Mouse (Mus musculus) right cerebral cortex, postnatal 14 days (tissue): Measurements from ENCODE around the gene Snrpb2.

Experiments
- DNase-seq: peaks from one replicate; pipeline ENCODE4 v3.0.0; 2022

Gene Snrpb2

DNA sequence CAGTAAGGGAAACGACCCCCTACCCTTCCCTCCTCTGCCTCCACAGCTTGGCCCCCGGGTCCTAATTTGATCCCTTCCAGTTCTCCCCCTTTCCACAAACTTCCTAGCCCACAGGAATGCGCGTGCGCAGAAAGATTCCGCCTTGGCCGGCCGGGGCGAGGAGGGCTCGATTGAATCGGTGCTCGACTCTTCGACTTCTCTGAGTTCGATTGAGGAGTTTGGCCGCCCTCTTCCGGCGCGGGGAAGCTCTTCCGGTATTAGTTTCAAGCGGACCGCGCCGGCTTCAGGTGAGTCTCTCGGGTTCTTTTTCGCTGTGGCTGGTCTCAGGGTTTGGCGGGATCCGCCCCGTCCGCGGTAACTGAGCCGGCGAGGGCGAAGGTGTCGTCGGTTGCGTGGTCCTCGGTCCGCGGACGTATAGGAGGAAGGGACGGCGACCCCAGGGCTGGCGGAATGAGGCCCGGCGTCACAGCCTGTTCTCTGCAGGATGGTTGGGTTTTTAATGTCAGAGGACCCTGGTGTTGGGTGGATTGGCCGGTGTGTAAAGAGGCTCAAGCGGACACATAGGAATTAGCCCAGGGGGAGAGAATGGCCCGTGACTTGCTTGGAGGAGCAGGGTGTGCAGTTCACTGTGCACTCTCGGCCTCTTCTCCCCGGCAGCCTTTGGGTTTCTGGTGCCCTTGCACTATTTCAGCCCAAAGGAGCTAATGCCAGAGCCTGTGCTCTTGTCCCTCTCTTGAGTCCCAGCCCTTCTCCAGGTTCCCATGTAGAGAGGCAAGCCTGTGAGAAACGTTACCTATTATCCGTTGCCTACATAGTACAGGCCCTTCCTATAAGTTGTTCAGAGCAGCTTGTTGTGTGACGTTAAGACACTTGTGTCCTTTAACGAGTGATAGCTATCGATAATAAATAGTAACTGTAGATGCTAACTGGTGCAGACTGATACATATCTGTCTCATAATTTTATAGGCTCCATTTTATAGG is at the start of gene Snrpb2:
Gene Snrpb2, plus strand, starts transcription at position 228 of the 981 bp plus-strand sequence.
- DNase-seq: peak; percentile 88

GRCm38 (mm10) chr2:143013057-143013456 is 49.8 kb upstream of the Snrpb2 start:
- no peak for DNase-seq

GRCm38 (mm10) chr2:143018084-143018483 is 44.8 kb upstream of the Snrpb2 start:
- DNase-seq: no peak

GRCm38 (mm10) chr2:143018591-143019130 is 44.2 kb upstream of the Snrpb2 start:
- DNase-seq: no peak

- no peak for DNase-seq
Observed at GRCm38 (mm10) chr2:143019727-143020126, 43.1 kb upstream of the Snrpb2 start.

GRCm38 (mm10) chr2:143023331-143023730 is 39.5 kb upstream of the Snrpb2 start:
- no peak for DNase-seq

DNA sequence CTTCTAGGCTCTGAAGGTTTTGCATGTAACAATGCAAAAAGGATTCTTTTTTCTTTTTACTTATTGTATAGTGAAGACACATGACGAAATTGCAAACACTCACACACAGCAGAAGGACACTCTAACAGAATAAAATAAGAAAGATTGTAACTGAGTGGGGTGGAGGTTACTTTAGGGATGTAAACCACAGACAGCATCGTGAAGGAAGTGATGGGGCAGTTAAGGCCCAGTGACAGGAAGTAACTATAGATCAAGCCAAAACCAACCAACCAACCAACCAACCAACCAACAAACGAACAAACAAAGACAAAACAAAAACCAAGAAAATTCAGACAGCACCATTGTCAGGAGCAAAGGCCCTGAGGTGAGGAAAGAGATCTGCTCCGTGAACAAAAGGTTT is 38.6 kb upstream of the Snrpb2 start:
- no peak for DNase-seq

GRCm38 (mm10) chr2:143031283-143031682 is 31.6 kb upstream of the Snrpb2 start:
- no peak for DNase-seq

DNA sequence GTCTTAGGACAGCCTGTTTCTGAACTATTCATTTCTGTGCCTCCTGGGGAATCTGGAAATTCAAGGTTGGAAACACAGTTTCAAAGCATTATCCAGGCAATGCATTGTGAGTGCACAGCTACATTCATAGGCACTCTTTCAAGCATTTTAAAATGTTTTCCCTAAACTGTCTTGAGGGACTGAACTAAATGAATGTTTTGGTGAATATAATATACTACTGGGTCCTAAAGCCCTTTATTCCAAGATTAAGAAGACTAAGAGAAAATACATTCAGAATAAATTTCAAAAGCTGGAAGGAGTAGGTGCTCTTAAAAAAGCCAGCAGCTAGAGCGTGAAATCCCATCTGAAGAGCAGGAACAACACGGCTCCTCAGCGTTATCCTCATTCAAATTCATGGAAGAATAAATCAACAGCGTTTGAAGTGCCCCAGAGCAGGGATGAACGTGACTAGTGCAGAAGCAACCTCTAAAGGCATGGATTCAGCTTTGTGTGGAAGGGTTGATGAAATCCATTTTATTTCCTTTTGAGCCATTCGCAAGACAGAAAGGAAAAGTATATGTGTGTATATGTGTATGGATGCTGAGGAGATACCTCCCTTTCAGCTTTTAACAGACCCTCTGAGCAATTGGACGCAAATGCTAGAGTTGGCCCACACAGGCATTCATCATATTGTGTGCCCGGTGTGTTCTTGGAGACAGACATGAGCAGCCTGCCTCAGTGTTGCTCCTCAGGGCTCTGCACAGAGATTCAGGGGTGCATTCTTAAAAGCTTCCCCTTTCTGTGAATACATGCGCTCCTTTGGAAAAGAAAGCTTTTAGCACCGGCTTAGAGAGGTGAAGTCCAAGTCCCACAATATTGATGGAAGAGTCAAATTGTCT is 30.2 kb upstream of the Snrpb2 start:
- DNase-seq: no peak

DNA sequence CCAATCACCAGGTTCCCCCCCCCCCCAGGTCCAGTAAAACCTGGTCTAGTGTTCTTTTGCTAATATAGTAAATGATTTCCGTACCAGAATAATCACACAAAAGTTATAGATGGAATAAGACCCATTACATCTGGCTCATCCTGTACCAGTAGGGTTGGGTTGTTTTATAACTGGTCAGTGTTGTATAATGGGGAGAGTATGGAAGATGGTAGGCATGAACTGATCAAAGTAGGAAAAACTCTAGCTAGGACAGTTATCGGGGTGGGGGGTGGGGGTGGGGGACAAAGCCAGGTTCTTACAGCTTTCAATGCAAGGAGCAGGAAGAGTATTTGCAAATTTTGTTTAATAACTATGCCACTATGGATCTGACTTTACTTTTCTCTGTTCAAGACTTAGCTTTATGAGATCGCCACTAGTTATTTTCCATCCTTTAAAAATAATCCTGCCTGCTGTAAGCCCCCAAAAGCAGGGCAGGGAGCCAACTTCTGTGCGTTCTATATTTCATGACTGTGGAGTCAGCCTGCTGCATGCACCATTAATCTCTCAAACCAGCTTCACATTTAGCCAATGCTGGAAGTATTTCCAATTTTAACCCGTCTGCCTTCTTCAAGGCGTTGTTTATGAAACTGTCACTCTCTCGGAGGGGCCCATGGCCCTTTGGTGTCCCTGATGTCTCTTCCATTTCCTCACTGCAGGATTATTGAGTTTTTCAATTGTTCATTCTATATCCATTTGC is 28.3 kb upstream of the Snrpb2 start:
- DNase-seq: peak; percentile 56

- DNase-seq: no peak
Observed at GRCm38 (mm10) chr2:143035086-143035593, 27.7 kb upstream of the Snrpb2 start.

GRCm38 (mm10) chr2:143041596-143041995 is 21.2 kb upstream of the Snrpb2 start:
- DNase-seq: no peak

GRCm38 (mm10) chr2:143055251-143055650 is 7.6 kb upstream of the Snrpb2 start:
- DNase-seq: no peak

DNA sequence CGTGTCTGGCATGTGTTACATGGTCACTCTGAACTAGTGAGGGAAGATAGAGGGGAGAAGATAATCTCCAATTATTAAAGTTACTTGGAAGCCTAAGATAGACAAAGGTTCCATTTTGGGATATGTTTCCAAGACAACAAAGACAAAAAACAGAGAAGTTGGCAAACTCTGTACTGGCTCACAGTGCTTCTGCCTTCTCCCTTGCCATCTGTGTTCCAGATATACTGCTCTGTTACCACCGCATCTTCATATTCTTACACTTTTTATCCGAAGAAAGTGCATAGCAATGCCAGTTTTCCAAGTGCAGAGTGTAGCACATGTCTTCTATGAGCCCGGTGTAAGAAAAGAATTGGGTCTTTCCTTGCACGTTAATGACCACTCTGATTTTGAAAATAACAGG is 6.1 kb upstream of the Snrpb2 start:
- no peak for DNase-seq

DNA sequence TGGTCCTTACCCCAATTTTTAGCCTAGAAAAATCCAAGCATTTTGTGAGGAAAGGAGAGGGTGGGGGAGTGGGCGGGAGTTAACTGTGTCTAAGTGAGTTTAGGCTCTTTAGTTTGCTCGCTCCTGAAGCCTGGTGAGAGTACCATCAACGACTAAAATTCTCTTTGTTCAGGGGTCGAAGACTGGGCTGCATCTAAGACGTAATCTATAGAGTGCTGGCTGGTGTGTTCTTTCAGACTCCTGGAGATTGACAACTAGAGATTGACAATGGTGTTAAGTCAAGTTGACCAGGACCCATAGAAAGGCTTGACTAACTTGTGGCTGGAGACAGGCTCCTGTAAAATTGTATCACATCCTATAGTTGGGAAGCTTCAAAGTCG is 417 bp upstream of the Snrpb2 start:
- DNase-seq: no peak

DNA sequence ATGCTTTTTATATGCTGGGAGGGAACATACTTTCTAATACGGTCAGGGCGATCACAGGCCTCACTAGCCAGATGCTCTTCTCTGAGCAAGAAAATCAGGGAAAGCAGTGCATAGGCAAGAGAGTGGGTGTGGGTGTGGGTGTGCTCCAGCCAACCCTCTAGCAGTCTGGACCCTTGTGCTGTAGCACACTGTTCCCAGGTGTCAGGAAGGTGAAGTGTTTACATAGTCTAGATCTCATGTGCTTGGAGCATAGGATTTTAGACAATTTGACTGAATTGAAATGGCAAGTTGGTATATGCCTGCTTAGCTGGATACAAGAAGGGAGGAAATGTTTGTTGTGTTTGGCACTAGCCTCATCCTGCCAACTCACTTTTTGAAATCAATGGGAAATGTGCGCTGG is 3.1 kb downstream of the Snrpb2 start:
- no peak for DNase-seq

DNA sequence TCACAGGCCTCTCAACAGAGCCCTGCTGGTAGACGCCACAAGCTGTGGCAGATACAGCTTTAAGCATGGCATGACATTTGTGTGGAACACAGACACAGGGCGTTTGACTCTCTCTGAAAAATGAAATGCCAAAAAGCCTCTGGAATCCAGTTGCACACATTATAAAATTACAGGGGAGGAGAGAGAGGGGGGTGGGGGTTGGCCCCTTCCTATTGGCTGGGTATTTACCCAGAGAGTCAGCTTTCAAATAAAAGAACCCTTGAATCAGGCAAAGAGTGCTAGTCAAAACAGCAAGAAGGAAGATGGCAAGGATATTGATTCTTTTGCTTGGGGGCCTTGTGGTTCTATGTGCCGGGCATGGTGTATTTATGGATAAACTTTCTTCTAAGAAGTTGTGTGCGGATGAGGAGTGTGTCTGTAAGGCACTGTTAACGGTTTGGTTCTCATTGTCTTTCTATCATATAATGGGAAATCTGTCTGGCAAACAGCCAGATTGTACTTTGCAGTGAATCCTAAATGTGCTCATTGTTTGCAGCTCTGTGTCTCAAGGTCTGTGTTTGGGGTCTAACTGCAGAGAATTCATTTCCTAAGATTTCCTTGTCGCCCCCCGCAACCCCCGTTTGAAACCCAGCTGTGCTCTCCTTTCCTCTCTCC is 15.5 kb downstream of the Snrpb2 start, which contains the start of gene Otor:
Gene Otor, plus strand, starts transcription at position 276 of the 654 bp plus-strand sequence.
- DNase-seq: no peak

- no peak for DNase-seq
Observed at GRCm38 (mm10) chr2:143081693-143082092, 18.9 kb downstream of the Snrpb2 start.

- no peak for DNase-seq
Observed at GRCm38 (mm10) chr2:143084852-143085397, 22.1 kb downstream of the Snrpb2 start.

DNA sequence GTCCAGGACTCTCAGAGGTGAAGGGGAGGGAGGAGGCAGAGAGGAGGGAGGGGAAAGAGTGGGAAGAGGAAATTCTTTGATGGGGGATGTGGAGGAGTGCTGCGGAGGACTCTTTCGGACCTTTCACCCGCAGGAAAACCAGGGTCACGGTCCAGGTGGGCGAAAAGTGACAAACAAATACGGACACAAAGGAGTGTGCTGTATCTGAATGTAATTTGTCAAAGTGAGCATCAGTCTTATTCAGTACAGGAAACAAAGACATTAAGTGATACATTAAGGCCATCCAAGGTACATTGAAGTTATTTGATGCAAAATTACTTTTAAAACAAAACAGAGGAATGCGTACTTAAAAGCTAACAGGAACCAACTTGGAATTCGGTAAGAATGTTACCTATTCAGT is 27.0 kb downstream of the Snrpb2 start:
- no peak for DNase-seq

DNA sequence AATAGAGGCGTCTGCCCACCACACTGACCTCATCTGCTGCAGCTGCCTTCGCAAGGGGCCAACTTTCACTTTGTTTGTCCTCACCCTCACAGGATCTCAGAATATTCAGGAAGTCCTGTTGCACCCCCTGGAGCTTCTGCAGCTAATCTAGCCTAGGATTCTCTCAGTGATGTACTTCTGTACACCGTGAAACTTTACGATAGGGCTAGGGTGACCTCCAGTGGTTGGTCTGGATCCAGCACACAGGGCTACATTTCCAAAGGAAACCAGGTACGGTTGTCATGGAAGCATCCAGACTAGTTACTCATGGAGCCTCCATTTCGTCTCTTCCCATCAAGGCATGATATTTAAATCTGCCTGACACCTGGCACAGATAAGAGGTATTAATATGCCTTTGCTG is 30.9 kb downstream of the Snrpb2 start:
- DNase-seq: peak; percentile 77
